8 mouse cellular contexts compared by ENCODE assay signal in genomic region chr11:35750578-35750977, GRCm38 (mm10). TPM values are rescaled to one million over a fixed set of nuclear protein-coding genes. Genes with fewer than 3 reads are reported as not detected.
DNase-seq lines count a peak whose midpoint lies in the region; ATAC-seq lines count a peak whose summit lies in the region.

No protein-coding gene starts in this region.

- H3K27ac ChIP-seq in midbrain, embryonic 14.5 days (replicated peaks; ENCODE audit: low read depth, low read length): no peak overlapping the region

- H3K27me3 ChIP-seq in midbrain, embryonic 14.5 days (ENCODE audit: control insufficient read depth, insufficient read depth, low read length): no peaks in the 10 kb centered on the region

- DNase-seq in embryo, embryonic 10 days (ENCODE audit: low spot score): peak; percentile 25
- no peak for DNase-seq in embryo, embryonic 11 days
- DNase-seq in heart, adult 9 months (ENCODE audit: low spot score in 2 of 2): peak; percentile 46 to 64
- DNase-seq in large intestine, adult 2 months (ENCODE audit: low read depth, low spot score): peak; percentile 84
- peak; percentile 55 for DNase-seq in testis, postnatal 10 days (ENCODE audit: low spot score)
- DNase-seq in spleen, adult 12 weeks (ENCODE audit: low spot score): no peak
- no peak for DNase-seq in midbrain, embryonic 14.5 days
- DNase-seq in spleen, adult 18-20 months: no peak

- no peak for ATAC-seq in midbrain, embryonic 14.5 days (ENCODE audit: low FRiP score, low TSS enrichment)

- H3K9me3 ChIP-seq in midbrain, embryonic 14.5 days (ENCODE audit: control insufficient read depth, low read length): no peaks in the 10 kb centered on the region

- no peak overlapping the region for H3K4me2 ChIP-seq in midbrain, embryonic 14.5 days (ENCODE audit: low read length)

- no peak overlapping the region for H3K4me3 ChIP-seq in midbrain, embryonic 14.5 days (replicated peaks; ENCODE audit: low read depth, low read length)

- no peaks in the 10 kb centered on the region for H3K36me3 ChIP-seq in midbrain, embryonic 14.5 days (ENCODE audit: control insufficient read depth, insufficient read depth, low read length)

- no peaks in the 10 kb centered on the region for H3K4me1 ChIP-seq in midbrain, embryonic 14.5 days (ENCODE audit: control insufficient read depth, insufficient read depth, low read length)

- WGBS in large intestine, adult 2 months: 24% methylated on average over 8 of the region's 8 CpGs
- 79% methylated on average over 8 of the region's 8 CpGs for WGBS in midbrain, embryonic 14.5 days

- no peak overlapping the region for H3K9ac ChIP-seq in midbrain, embryonic 14.5 days (replicated peaks; ENCODE audit: low read length)

RNA-seq across cellular contexts. Expression of gene Pank3, which starts 18.7 kb away (rescaled TPM):
- polyA plus RNA-seq in large intestine, adult 2 months (2012; rRNA removed): 7.8 and 11.7 TPM in 2 replicates
- 29.0 and 36.8 TPM in 2 replicates for polyA plus RNA-seq in midbrain, embryonic 14.5 days (2014; fragmentation: Nextera tagmentation; extraction: Ambion mirVana)

RNA-seq across cellular contexts. Expression of gene Fbll1, which starts 48.1 kb away (rescaled TPM):
- 0.10 TPM in 2 replicates for polyA plus RNA-seq in large intestine, adult 2 months (2012; rRNA removed)
- polyA plus RNA-seq in midbrain, embryonic 14.5 days (2014; fragmentation: Nextera tagmentation; extraction: Ambion mirVana): 24.7 and 34.8 TPM in 2 replicates

Comparison
In these comparisons a context has a peak if more than half of its experiments do, and no peak if none do; other contexts are left out.
1. DNase-seq: peak in embryo, embryonic 10 days (single experiment), heart, adult 9 months (2 of 2), large intestine, adult 2 months (single experiment) and testis, postnatal 10 days (single experiment); none in embryo, embryonic 11 days (single experiment), spleen, adult 12 weeks (single experiment), midbrain, embryonic 14.5 days (single experiment) and spleen, adult 18-20 months (0 of 2).
2. RNA of gene Fbll1, which starts 48.1 kb away (polyA plus RNA-seq): 24.7 to 34.8 TPM in midbrain, embryonic 14.5 days; 0.10 TPM in large intestine, adult 2 months; every median in the first group is over 10 times any median in the second.